Mouse (Mus musculus) embryo, embryonic 10.5 days (tissue): ENCODE results near the gene Ccdc183.

Experiments used
- DNase-seq: peaks from one replicate; pipeline ENCODE4 v3.0.0-alpha.2; 2015; ENCODE audit warnings: low spot score

The Ccdc183 gene

GRCm38 (mm10) chr2:25617578-25617977 lies at the start of gene Ccdc183:
Ccdc183 (minus strand) TSS chr2:25617678.
- no peak for DNase-seq

GRCm38 (mm10) chr2:25666516-25666915 lies 49.0 kb upstream of the Ccdc183 start:
- no peak for DNase-seq

- DNase-seq, result no peak
These were observed 46.6 kb upstream of the Ccdc183 start for GRCm38 (mm10) chr2:25664125-25664524.

- DNase-seq, result peak; percentile 68
These were observed 46.0 kb upstream of the Ccdc183 start for GRCm38 (mm10) chr2:25663511-25663910.

- no peak for DNase-seq
These were observed 43.9 kb upstream of the Ccdc183 start for GRCm38 (mm10) chr2:25661245-25661970.

- no peak for DNase-seq
These were observed 42.8 kb upstream of the Ccdc183 start for GRCm38 (mm10) chr2:25660279-25660678.

- no peak for DNase-seq
These were observed 40.2 kb upstream of the Ccdc183 start, which contains the start of gene Lcn5 for GRCm38 (mm10) chr2:25657652-25658051. Lcn5 (plus strand) TSS chr2:25657952.

GRCm38 (mm10) chr2:25657246-25657645 lies 39.8 kb upstream of the Ccdc183 start:
- DNase-seq, result no peak

GRCm38 (mm10) chr2:25656691-25657090 lies 39.2 kb upstream of the Ccdc183 start:
- no peak for DNase-seq

GRCm38 (mm10) chr2:25654502-25654901 lies 37.0 kb upstream of the Ccdc183 start:
- DNase-seq, result peak; percentile 3

GRCm38 (mm10) chr2:25652902-25653301 lies 35.4 kb upstream of the Ccdc183 start, which contains the start of gene Lcn8:
Lcn8 (plus strand) TSS chr2:25653120.
- no peak for DNase-seq

GRCm38 (mm10) chr2:25639890-25640289 lies 22.4 kb upstream of the Ccdc183 start:
- peak; percentile 76 for DNase-seq

- peak; percentile 17 for DNase-seq
These were observed 16.6 kb upstream of the Ccdc183 start for GRCm38 (mm10) chr2:25634046-25634445.

GRCm38 (mm10) chr2:25633616-25634015 lies 16.1 kb upstream of the Ccdc183 start:
- DNase-seq, result no peak

GRCm38 (mm10) chr2:25628738-25629137 lies 11.3 kb upstream of the Ccdc183 start:
- DNase-seq, result no peak

GRCm38 (mm10) chr2:25627811-25628210 lies 10.3 kb upstream of the Ccdc183 start, which contains the start of gene Fcna:
Fcna (minus strand) TSS chr2:25628030.
- no peak for DNase-seq

- DNase-seq, result no peak
These were observed 8.5 kb upstream of the Ccdc183 start for GRCm38 (mm10) chr2:25625986-25626385.

GRCm38 (mm10) chr2:25621229-25622200 lies 4.0 kb upstream of the Ccdc183 start, which contains the start of gene Tmem141:
Tmem141 (minus strand) TSS chr2:25622005.
- DNase-seq, result peak; percentile 91

GRCm38 (mm10) chr2:25620852-25621228 lies 3.4 kb upstream of the Ccdc183 start:
- DNase-seq, result no peak

- DNase-seq, result no peak
These were observed 2.9 kb upstream of the Ccdc183 start for GRCm38 (mm10) chr2:25620386-25620785.

GRCm38 (mm10) chr2:25616398-25616797 lies 1.1 kb downstream of the Ccdc183 start:
- DNase-seq, result no peak

GRCm38 (mm10) chr2:25608671-25609070 lies 8.8 kb downstream of the Ccdc183 start:
- no peak for DNase-seq
